Mouse (Mus musculus) stomach, embryonic 14.5 days (tissue): ENCODE measurements around the gene Wbp4. TPM values are rescaled to one million over a fixed set of nuclear protein-coding genes. Genes with fewer than 3 reads are reported as not detected.

Source experiments
- ATAC-seq: fragments of 200-750 bp; cut with Nextera tagmentation; 2 replicates; pipeline ENCODE4 v1.8.0; 2017; ENCODE audit warnings: low read depth, moderate TSS enrichment; ENCODE audit not compliant: insufficient number of reproducible peaks, insufficient read depth, low FRiP score
- H3K27ac ChIP-seq: fragments of 300-500 bp; sonication (generic); 2 replicates; pipeline ENCODE4 v1.5.1; 2014; ENCODE audit warnings: mild to moderate bottlenecking, low read length, moderate library complexity, mixed read lengths
- H3K27me3 ChIP-seq: fragments of 300-500 bp; sonication (generic); 2 replicates; pipeline ENCODE4 v1.6.1; 2014; ENCODE audit warnings: low read length, control low read depth, mixed read lengths; ENCODE audit not compliant: control insufficient read depth, insufficient read depth
- H3K36me3 ChIP-seq: fragments of 300-500 bp; sonication (generic); 2 replicates; pipeline ENCODE4 v1.6.1; 2014; ENCODE audit warnings: mild to moderate bottlenecking, control low read depth, low read length, moderate library complexity, mixed read lengths; ENCODE audit not compliant: control insufficient read depth, insufficient read depth
- H3K4me1 ChIP-seq: fragments of 300-500 bp; sonication (generic); 2 replicates; pipeline ENCODE4 v1.6.1; 2014; ENCODE audit warnings: low read length, control low read depth, mixed read lengths; ENCODE audit not compliant: control insufficient read depth, insufficient read depth
- H3K4me2 ChIP-seq: fragments of 300-500 bp; sonication (generic); replicated peaks from 2 replicates; pipeline ENCODE4 v1.6.1; 2014; ENCODE audit warnings: low read depth, low read length, control low read depth
- H3K4me3 ChIP-seq: fragments of 300-500 bp; sonication (generic); 2 replicates; pipeline ENCODE4 v1.5.1; 2014; ENCODE audit warnings: low read depth, low read length, control low read depth
- H3K9ac ChIP-seq: fragments of 300-500 bp; sonication (generic); replicated peaks from 2 replicates; pipeline ENCODE4 v1.6.1; 2014; ENCODE audit warnings: low read depth, mild to moderate bottlenecking, control low read depth, low read length, moderate library complexity, mixed read lengths
- H3K9me3 ChIP-seq: fragments of 300-500 bp; sonication (generic); 2 replicates; pipeline ENCODE4 v1.6.1; 2016; ENCODE audit warnings: low read depth, low read length, control low read depth; ENCODE audit not compliant: control insufficient read depth
- WGBS: fragments of 180-500 bp; shearing (Covaris S2); extraction: QIAGEN DNeasy Blood & Tissue Kit; methylation state at CpG from one replicate; pipeline ENCODE4 v1.1.7; 2014; 5-methylcytosine and 5-hydroxymethylcytosine counted together
- polyA plus RNA-seq: library from polyadenylated mRNA; unstranded; fragments of >200 nt; fragmentation: Nextera tagmentation; extraction: Ambion mirVana; gene quantifications from 2 replicates; pipeline ENCODE4 v1.2.1, GENCODE M21; 2014

Gene Wbp4
- polyA plus RNA-seq, 1 experiment from 2014 or later, result 50.3 TPM

GRCm38 (mm10) chr14:79520612-79521011 lies 39.3 kb upstream of the Wbp4 start:
- no peaks in the 10 kb centered on the region for H3K36me3 ChIP-seq
- H3K27ac ChIP-seq, result no peak overlapping the region
- H3K4me3 ChIP-seq, result no peak overlapping the region
- peaks cover 8% of the 10 kb centered on the region for H3K4me1 ChIP-seq
- H3K4me2 ChIP-seq, result no peak overlapping the region
- H3K9me3 ChIP-seq, result no peaks in the 10 kb centered on the region
- no peak for ATAC-seq
- H3K27me3 ChIP-seq, result no peaks in the 10 kb centered on the region
- no peak overlapping the region for H3K9ac ChIP-seq

DNA sequence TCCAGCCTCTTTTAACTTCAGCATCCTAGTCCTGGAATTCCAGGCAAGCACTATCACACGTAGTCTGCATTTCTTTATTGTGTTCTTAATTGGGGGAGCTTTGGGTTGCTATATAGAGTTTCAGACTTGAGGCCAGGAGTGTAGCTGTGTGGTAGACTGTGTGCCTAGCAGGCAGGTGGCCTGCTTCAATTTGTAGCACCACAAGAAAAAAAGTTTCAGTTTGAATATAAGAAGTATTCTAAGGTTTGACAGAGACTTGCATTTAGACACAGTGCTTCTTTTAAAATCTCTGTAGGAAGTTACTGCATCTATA lies 38.3 kb upstream of the Wbp4 start:
- no peak for ATAC-seq
- no peak overlapping the region for H3K4me3 ChIP-seq
- H3K27ac ChIP-seq, result no peak overlapping the region
- 65% methylated on average over 1 of the region's 1 CpGs for WGBS
- no peak overlapping the region for H3K9ac ChIP-seq
- no peaks in the 10 kb centered on the region for H3K9me3 ChIP-seq
- peaks cover 8% of the 10 kb centered on the region for H3K4me1 ChIP-seq
- H3K36me3 ChIP-seq, result no peaks in the 10 kb centered on the region
- H3K4me2 ChIP-seq, result no peak overlapping the region
- no peaks in the 10 kb centered on the region for H3K27me3 ChIP-seq

DNA sequence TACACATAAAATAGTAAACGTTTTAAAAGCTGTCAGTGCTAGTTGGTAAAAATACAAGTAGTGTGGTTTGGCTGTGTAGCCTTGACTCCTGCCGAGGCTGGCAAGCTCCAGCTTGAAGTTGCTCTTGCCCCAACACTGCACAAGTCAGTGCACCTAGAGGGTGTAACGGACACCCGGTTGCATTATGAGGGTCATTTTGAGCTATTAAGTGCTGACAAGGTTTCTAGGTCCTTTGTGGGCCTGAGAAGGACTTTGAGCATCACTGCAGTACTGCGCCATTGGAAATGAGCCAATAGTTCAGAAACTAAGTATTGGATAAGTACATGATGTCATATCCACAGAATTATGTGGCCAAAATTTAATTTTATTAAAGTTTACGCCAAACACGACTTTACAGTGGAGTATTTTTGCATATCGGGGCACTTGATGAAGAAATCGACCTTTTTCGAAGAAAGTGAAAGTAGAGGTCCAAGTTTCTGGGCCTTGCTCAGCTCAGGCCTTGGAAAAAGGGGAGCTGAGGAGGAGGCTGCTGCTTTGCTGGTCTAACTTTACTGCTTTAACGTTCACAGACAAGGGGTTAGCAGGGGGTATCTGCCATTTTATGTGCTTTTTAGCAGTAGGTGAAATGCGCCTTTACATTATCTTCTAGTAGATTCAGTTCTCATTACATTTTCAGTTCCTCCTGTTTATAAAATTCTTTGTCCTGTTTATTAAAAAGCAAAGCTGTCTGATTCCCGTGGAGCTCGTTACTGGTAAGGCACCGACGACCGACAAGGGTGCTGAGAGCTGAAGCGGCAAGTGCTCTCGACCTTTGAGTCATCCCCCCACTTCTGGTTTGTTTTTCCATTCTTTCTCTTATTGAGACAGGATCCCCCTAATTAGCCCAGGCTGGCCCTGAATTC lies 37.7 kb upstream of the Wbp4 start:
- 71% methylated on average over 19 of the region's 19 CpGs for WGBS
- H3K4me3 ChIP-seq, result no peak overlapping the region
- no peak overlapping the region for H3K4me2 ChIP-seq
- H3K9me3 ChIP-seq, result no peaks in the 10 kb centered on the region
- H3K27me3 ChIP-seq, result no peaks in the 10 kb centered on the region
- no peak overlapping the region for H3K9ac ChIP-seq
- H3K36me3 ChIP-seq, result no peaks in the 10 kb centered on the region
- peaks cover 8% of the 10 kb centered on the region for H3K4me1 ChIP-seq
- no peak for ATAC-seq
- no peak overlapping the region for H3K27ac ChIP-seq

- no peak for ATAC-seq
- no peaks in the 10 kb centered on the region for H3K36me3 ChIP-seq
- H3K4me3 ChIP-seq, result no peak overlapping the region
- no peak overlapping the region for H3K27ac ChIP-seq
- WGBS, result 75% methylated on average over 2 of the region's 2 CpGs
- peaks cover 8% of the 10 kb centered on the region for H3K4me1 ChIP-seq
- H3K9me3 ChIP-seq, result no peaks in the 10 kb centered on the region
- H3K4me2 ChIP-seq, result no peak overlapping the region
- no peaks in the 10 kb centered on the region for H3K27me3 ChIP-seq
- no peak overlapping the region for H3K9ac ChIP-seq
Observed at GRCm38 (mm10) chr14:79518123-79518522, 36.8 kb upstream of the Wbp4 start.

DNA sequence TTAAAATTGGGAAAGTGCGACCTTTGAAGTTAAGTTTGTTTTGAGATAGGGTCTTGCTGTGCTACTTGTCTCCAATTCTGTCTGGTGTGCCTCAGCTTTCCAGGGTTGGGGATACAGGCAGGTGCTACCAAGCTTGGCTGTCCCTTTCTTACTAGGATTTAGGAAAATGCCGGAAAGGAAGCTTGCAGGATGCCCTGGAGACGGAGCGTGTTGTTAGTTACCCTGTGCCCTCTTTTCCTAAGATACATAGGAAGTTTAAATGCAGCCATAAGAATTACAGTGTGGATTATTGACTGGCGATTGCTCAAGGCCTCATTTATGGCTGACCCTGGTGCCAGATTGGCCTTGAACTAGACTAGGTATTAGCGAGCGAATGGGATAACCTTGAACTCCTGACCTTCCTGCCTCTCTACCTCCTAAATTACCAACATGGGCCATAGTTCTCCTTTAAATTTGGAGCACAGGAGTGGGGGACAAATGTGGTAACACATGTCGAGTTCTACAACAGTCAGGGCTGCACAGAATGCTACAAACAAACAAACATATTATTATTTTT lies 35.9 kb upstream of the Wbp4 start:
- Histone ChIP-seq H3K27me3 (no peaks in the 10 kb centered on the region), H3K4me2 (peak overlapping the region; percentile 20; the same call in 1 of the 2 replicates), H3K9me3 (no peaks in the 10 kb centered on the region), H3K9ac (no peak overlapping the region), H3K36me3 (no peaks in the 10 kb centered on the region), H3K4me3 (no peak overlapping the region), H3K4me1 (peaks cover 8% of the 10 kb centered on the region), H3K27ac (no peak overlapping the region)
- WGBS, result 77% methylated on average over 8 of the region's 8 CpGs
- ATAC-seq, result no peak

DNA sequence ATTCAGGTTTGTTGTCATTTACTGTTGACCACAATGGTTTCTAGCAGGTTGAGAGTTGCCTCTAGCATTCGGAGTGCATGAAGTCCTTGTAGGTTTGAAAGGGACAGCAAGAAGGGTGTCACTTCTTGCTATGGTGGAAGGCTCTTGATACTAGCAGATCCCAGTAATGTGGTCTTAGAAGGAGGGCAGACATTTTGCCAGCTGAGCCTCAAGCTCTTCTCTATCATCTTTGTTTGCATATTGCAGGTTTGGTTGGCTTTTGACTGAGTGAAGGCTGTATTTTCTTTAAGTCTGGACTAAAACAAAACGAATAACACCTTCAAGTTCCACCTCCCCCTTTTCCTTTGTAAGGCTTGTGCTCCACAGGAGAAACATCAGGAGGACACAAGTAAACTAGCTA lies 35.4 kb upstream of the Wbp4 start:
- Histone ChIP-seq H3K4me3 (peak overlapping the region; percentile 3; the same call in 1 of the 2 replicates), H3K9me3 (no peaks in the 10 kb centered on the region), H3K27me3 (no peaks in the 10 kb centered on the region), H3K36me3 (no peaks in the 10 kb centered on the region), H3K9ac (no peak overlapping the region), H3K4me2 (peak overlapping the region; percentile 31), H3K4me1 (peaks cover 7% of the 10 kb centered on the region), H3K27ac (no peak overlapping the region)
- no peak for ATAC-seq
- 62% methylated on average over 2 of the region's 2 CpGs for WGBS

GRCm38 (mm10) chr14:79516243-79516610 lies 34.9 kb upstream of the Wbp4 start:
- 65% methylated on average over 5 of the region's 5 CpGs for WGBS
- Histone ChIP-seq H3K9ac (0 out of 2 replicates have a peak overlapping the region, but pooled peaks have one; percentile 21), H3K27ac (peak overlapping the region; percentile 87; the same call in 1 of the 2 replicates), H3K36me3 (no peaks in the 10 kb centered on the region), H3K4me1 (peaks cover 3% of the 10 kb centered on the region; the same call in 1 of the 2 replicates), H3K9me3 (no peaks in the 10 kb centered on the region), H3K4me3 (peak overlapping the region; percentile 28; the same call in 1 of the 2 replicates), H3K27me3 (no peaks in the 10 kb centered on the region), H3K4me2 (peak overlapping the region; percentile 34)
- no peak for ATAC-seq

DNA sequence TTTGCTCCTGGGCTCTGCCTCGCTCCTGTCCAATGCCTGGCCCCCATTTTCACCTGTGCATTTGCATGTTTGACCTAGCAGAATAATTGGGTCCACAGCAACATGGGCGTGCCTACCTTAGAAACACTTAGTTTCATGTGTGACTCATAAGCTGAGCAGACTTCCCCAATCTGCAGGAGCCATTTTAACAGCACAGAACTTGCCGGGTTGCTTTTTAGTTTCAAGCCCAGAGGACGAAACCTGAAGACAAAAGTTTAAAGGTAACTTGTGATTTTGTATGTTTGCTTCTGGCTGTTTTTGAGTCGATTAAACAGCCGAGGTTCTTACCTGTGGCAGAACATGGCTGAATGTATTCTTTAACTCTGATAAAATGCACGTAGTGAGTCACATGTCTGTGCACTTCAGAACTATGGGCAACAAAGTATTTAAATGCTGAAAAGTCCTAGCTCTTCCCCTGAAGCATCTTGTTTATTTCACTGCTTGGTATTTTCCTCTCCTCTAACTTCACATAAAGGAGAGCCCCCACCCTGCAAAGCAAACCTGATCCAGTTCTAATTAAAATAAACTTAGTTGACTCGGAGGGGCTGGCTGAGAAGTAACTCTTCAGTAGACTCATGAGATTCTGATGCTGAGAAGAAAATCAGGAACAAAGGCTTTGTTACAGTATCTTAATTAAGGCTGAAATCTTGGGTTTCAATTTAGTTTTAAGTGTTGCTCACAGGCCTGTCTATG lies 34.4 kb upstream of the Wbp4 start:
- H3K27me3 ChIP-seq, result no peaks in the 10 kb centered on the region
- ATAC-seq, result peak; percentile 89
- 59% methylated on average over 8 of the region's 8 CpGs for WGBS
- peak overlapping the region; percentile 87 for H3K27ac ChIP-seq
- 0 out of 2 replicates have a peak overlapping the region, but pooled peaks have one; percentile 21 for H3K9ac ChIP-seq
- H3K4me2 ChIP-seq, result peak overlapping the region; percentile 34
- H3K9me3 ChIP-seq, result no peaks in the 10 kb centered on the region
- no peaks in the 10 kb centered on the region for H3K36me3 ChIP-seq
- H3K4me1 ChIP-seq, result peaks cover 3% of the 10 kb centered on the region; the same call in 1 of the 2 replicates
- peak overlapping the region; percentile 28 for H3K4me3 ChIP-seq
